ENCODE assay signal across 7 mouse cellular contexts in the genomic region with DNA sequence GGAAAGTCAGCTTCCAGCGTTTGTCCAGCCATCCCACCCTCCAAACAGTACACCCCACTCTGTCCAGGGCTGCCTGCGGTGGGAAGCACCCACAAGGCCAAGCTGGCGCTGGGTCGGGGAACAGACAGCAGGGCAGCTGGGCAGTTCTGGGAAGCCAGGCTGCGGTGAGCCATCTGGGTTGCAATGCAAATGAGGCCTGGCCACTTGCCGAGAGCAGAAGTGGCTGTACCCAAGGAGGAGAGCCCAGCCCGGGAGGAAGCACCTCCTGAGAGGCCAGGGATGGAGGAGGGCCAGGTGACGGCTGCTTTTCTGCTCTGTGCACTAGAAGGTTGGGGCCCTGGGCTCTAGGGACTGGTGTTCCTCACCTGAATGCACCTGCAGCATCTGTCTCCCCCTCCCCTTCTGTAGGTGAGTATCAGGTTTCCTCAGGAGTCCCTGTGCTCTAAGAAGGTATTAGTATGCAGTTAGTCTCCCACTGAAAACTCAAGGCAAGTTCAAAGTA. TPM values are rescaled to one million over a fixed set of nuclear protein-coding genes. Genes with fewer than 3 reads are reported as not detected.
DNase-seq lines count a peak whose midpoint lies in the region; ATAC-seq and TF ChIP-seq lines count a peak whose summit lies in the region.

No protein-coding gene starts in this region.

- no peaks in the 10 kb centered on the region for H3K36me3 ChIP-seq in embryonic facial prominence, embryonic 10.5 days (replicated peaks)
- no peaks in the 10 kb centered on the region for H3K36me3 ChIP-seq in heart, embryonic 16.5 days (ENCODE audit: control insufficient read depth, insufficient read depth)
- H3K36me3 ChIP-seq in limb, embryonic 14.5 days (ENCODE audit: control insufficient read depth, insufficient read depth, low read length) = no peaks in the 10 kb centered on the region
- no peaks in the 10 kb centered on the region for H3K36me3 ChIP-seq in thymus, adult 2 months (ENCODE audit: control insufficient read depth, insufficient read depth, low read length)

- DNase-seq in B cell, adult 2 months = peak; percentile 58 to 61
- DNase-seq in MN1 (ENCODE audit: low spot score) = peak; percentile 85
- peak; percentile 54 for DNase-seq in embryonic facial prominence, embryonic 10.5 days (ENCODE audit: low spot score)
- DNase-seq in limb, embryonic 14.5 days (ENCODE audit: low spot score) = no peak
- no peak for DNase-seq in thymus, adult 2 months

- WGBS in embryonic facial prominence, embryonic 10.5 days = 5% methylated on average over 8 of the region's 8 CpGs
- WGBS in heart, embryonic 16.5 days = 25% methylated on average over 8 of the region's 8 CpGs
- 7% methylated on average over 8 of the region's 8 CpGs for WGBS in limb, embryonic 14.5 days
- 20% methylated on average over 8 of the region's 8 CpGs for WGBS in thymus, adult 2 months

- H3K9ac ChIP-seq in heart, embryonic 16.5 days (ENCODE audit: low read length) = no peak overlapping the region
- H3K9ac ChIP-seq in limb, embryonic 14.5 days (ENCODE audit: low read depth, low read length, severe bottlenecking) = peak overlapping the region; percentile 38

- peak overlapping the region; percentile 86 for H3K27ac ChIP-seq in embryonic facial prominence, embryonic 10.5 days (replicated peaks)
- no peak overlapping the region for H3K27ac ChIP-seq in heart, embryonic 16.5 days (ENCODE audit: low read length)
- peak overlapping the region; percentile 48; the same call in 1 of the 2 replicates for H3K27ac ChIP-seq in limb, embryonic 14.5 days (replicated peaks; ENCODE audit: low read depth, low read length)
- no peak overlapping the region for H3K27ac ChIP-seq in thymus, adult 2 months (ENCODE audit: control insufficient read depth, insufficient read depth, low read length)

- H3K4me2 ChIP-seq in heart, embryonic 16.5 days (ENCODE audit: low read depth, low read length) = no peak overlapping the region
- no peak overlapping the region for H3K4me2 ChIP-seq in limb, embryonic 14.5 days (replicated peaks; ENCODE audit: low read depth, low read length, severe bottlenecking)

- H3K4me3 ChIP-seq in embryonic facial prominence, embryonic 10.5 days = peak overlapping the region; percentile 39
- no peak overlapping the region for H3K4me3 ChIP-seq in heart, embryonic 16.5 days (ENCODE audit: low read length)
- H3K4me3 ChIP-seq in limb, embryonic 14.5 days (replicated peaks; ENCODE audit: low read length) = no peak overlapping the region
- H3K4me3 ChIP-seq in thymus, adult 2 months (ENCODE audit: control insufficient read depth, insufficient read depth, low read length) = no peak overlapping the region

- no peak for TF ChIP-seq CTCF in thymus, adult 2 months (IDR thresholded peaks at IDR 0.05; ENCODE audit: borderline replicate concordance, control insufficient read depth, extremely low read depth, insufficient read depth, low read length, poor library complexity)

- ATAC-seq in heart, embryonic 16.5 days (replicated peaks; ENCODE audit: extremely low read depth, insufficient read depth, low FRiP score) = 0 out of 2 replicates have a peak, but pooled peaks have one; percentile 14
- ATAC-seq in limb, embryonic 14.5 days (ENCODE audit: low FRiP score, low read depth) = no peak
- peak; percentile 74 for ATAC-seq in monocyte, adult 5-6 weeks (replicated peaks; ENCODE audit: insufficient number of reproducible peaks, low FRiP score, low TSS enrichment, poor library complexity, severe bottlenecking)

- H3K4me1 ChIP-seq in embryonic facial prominence, embryonic 10.5 days = peaks cover 63% of the 10 kb centered on the region
- H3K4me1 ChIP-seq in heart, embryonic 16.5 days (ENCODE audit: control insufficient read depth, insufficient read depth, low read length) = peaks cover 26% of the 10 kb centered on the region
- H3K4me1 ChIP-seq in limb, embryonic 14.5 days (ENCODE audit: control insufficient read depth, insufficient read depth, low read length) = peaks cover 21% of the 10 kb centered on the region
- H3K4me1 ChIP-seq in thymus, adult 2 months (replicated peaks; ENCODE audit: control insufficient read depth, insufficient read depth, low read length) = peaks cover 43% of the 10 kb centered on the region

- H3K9me3 ChIP-seq in embryonic facial prominence, embryonic 10.5 days = no peaks in the 10 kb centered on the region
- H3K9me3 ChIP-seq in heart, embryonic 16.5 days (replicated peaks; ENCODE audit: control insufficient read depth, low read length) = no peaks in the 10 kb centered on the region
- H3K9me3 ChIP-seq in limb, embryonic 14.5 days (ENCODE audit: control insufficient read depth, low read length) = no peaks in the 10 kb centered on the region

- no peak for TF ChIP-seq POLR2A in limb, embryonic 14.5 days (IDR thresholded peaks at IDR 0.05; ENCODE audit: borderline replicate concordance, extremely low read depth, insufficient read depth, insufficient read length)
- no peak for TF ChIP-seq POLR2A in thymus, adult 2 months (IDR thresholded peaks at IDR 0.05; ENCODE audit: control insufficient read depth, extremely low read depth, insufficient read depth, low read length, poor library complexity)

- H3K27me3 ChIP-seq in embryonic facial prominence, embryonic 10.5 days (replicated peaks; ENCODE audit: low read depth, poor library complexity, severe bottlenecking) = peaks cover 41% of the 10 kb centered on the region
- no peaks in the 10 kb centered on the region for H3K27me3 ChIP-seq in heart, embryonic 16.5 days (ENCODE audit: control insufficient read depth, insufficient read depth, low read length)
- no peaks in the 10 kb centered on the region for H3K27me3 ChIP-seq in limb, embryonic 14.5 days (ENCODE audit: control insufficient read depth, insufficient read depth, low read length)
- H3K27me3 ChIP-seq in thymus, adult 2 months (ENCODE audit: control insufficient read depth, insufficient read depth, low read length) = no peaks in the 10 kb centered on the region

RNA-seq across cellular contexts. Expression of gene Socs3, which starts 6.3 kb away (rescaled TPM):
- 13.6 and 16.7 TPM in 2 replicates for polyA plus RNA-seq in embryonic facial prominence, embryonic 10.5 days (2016; fragmentation: Nextera tagmentation; extraction: Ambion mirVana)
- polyA plus RNA-seq in heart, embryonic 16.5 days (2015; fragmentation: Nextera tagmentation; extraction: Ambion mirVana) = 7.2 and 8.2 TPM in 2 replicates
- polyA plus RNA-seq in limb, embryonic 14.5 days (2012; rRNA removed) = 18.4 and 21.3 TPM in 2 replicates
- polyA plus RNA-seq in limb, embryonic 14.5 days (2014; fragmentation: Nextera tagmentation; extraction: Ambion mirVana) = 6.4 and 8.6 TPM in 2 replicates
- total RNA-seq in monocyte, adult 5-6 weeks (2017) = 67.9 to 84.4 TPM (median 70.9 TPM) in 3 replicates
- 44.3 and 45.7 TPM in 2 replicates for polyA plus RNA-seq in thymus, adult 2 months (2012; rRNA removed)

RNA-seq across cellular contexts. Expression of gene Pgs1, which starts 10.0 kb away (rescaled TPM):
- polyA plus RNA-seq in embryonic facial prominence, embryonic 10.5 days (2016; fragmentation: Nextera tagmentation; extraction: Ambion mirVana) = 43.5 and 44.6 TPM in 2 replicates
- 26.9 and 28.9 TPM in 2 replicates for polyA plus RNA-seq in heart, embryonic 16.5 days (2015; fragmentation: Nextera tagmentation; extraction: Ambion mirVana)
- polyA plus RNA-seq in limb, embryonic 14.5 days (2012; rRNA removed) = 36.2 and 41.7 TPM in 2 replicates
- polyA plus RNA-seq in limb, embryonic 14.5 days (2014; fragmentation: Nextera tagmentation; extraction: Ambion mirVana) = 30.5 and 35.9 TPM in 2 replicates
- 20.4 to 31.7 TPM (median 30.1 TPM) in 3 replicates for total RNA-seq in monocyte, adult 5-6 weeks (2017)
- polyA plus RNA-seq in thymus, adult 2 months (2012; rRNA removed) = 89.1 and 89.5 TPM in 2 replicates

Comparison
In these comparisons a context has a peak if more than half of its experiments do, and no peak if none do; other contexts are left out.
1. DNase-seq: peak in B cell, adult 2 months (2 of 2), MN1 (single experiment) and embryonic facial prominence, embryonic 10.5 days (single experiment); none in limb, embryonic 14.5 days (single experiment) and thymus, adult 2 months (single experiment).
2. H3K27ac ChIP-seq: peak in embryonic facial prominence, embryonic 10.5 days (single experiment) and limb, embryonic 14.5 days (single experiment); none in heart, embryonic 16.5 days (single experiment) and thymus, adult 2 months (single experiment).